Mouse (Mus musculus): Measurements from ENCODE around the gene Crkl. TPM values are rescaled to one million over a fixed set of nuclear protein-coding genes. Genes with fewer than 3 reads are reported as not detected.

Gene Crkl
- polyA plus RNA-seq, 1 experiment from 2014 or later: 68.9 TPM

DNA sequence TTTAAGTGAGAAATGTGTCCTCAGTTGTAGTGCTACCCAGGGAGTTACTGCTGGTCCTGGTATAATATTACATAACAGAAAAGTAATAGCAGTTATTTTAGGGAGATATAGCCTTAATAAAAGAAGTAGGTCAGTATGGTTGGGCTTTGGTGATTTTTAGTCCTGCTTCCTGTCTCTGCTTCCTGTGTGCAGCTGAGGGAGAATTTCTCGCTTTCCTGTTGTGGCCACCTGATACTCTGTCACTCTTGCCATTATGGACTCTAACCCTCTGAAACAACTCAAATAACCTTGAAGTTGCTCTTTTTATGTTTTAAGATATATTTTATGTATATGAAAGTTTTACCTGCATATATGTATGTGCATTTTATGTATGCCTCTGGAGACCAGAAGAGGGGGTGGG is 9.8 kb downstream of the Crkl start:
- DNase-seq (ENCODE audit: low spot score): no peak
- WGBS: 90% methylated on average over 1 of the region's 1 CpGs
- Histone ChIP-seq H3K27ac (no peak overlapping the region), H3K27me3 (ENCODE audit: insufficient read depth, poor library complexity, severe bottlenecking) (no peaks in the 10 kb centered on the region), H3K36me3 (peaks cover 43% of the 10 kb centered on the region), H3K4me3 (no peak overlapping the region), H3K9me3 (no peaks in the 10 kb centered on the region), H3K4me1 (0 out of 2 replicates have a peak, but pooled peaks cover 3% of the 10 kb centered on the region)

DNA sequence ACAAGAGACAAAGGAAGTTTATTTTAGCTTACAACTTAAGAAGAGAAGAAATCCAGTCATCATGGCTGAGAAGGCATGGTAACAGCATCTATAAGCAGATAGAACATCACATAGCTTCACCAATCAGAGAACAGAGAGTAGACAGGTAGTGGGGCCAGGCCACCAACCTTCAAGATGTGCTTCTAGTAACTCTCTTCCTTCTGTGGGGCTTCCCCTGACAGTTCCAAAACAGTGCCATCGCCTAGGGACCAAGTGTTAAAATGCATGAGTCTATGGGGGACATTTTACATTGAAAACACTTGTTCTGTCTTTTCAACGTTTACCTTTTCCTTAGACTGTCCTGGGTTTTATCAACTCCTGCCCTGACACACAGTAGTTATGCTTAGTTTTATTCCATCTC is 11.4 kb downstream of the Crkl start:
- Histone ChIP-seq H3K27ac (no peak overlapping the region), H3K36me3 (peaks cover 31% of the 10 kb centered on the region), H3K4me1 (0 out of 2 replicates have a peak, but pooled peaks cover 3% of the 10 kb centered on the region), H3K27me3 (ENCODE audit: insufficient read depth, poor library complexity, severe bottlenecking) (no peaks in the 10 kb centered on the region), H3K4me3 (no peak overlapping the region), H3K9me3 (no peaks in the 10 kb centered on the region)
- DNase-seq (ENCODE audit: low spot score): no peak
- 78% methylated on average over 2 of the region's 2 CpGs for WGBS

DNA sequence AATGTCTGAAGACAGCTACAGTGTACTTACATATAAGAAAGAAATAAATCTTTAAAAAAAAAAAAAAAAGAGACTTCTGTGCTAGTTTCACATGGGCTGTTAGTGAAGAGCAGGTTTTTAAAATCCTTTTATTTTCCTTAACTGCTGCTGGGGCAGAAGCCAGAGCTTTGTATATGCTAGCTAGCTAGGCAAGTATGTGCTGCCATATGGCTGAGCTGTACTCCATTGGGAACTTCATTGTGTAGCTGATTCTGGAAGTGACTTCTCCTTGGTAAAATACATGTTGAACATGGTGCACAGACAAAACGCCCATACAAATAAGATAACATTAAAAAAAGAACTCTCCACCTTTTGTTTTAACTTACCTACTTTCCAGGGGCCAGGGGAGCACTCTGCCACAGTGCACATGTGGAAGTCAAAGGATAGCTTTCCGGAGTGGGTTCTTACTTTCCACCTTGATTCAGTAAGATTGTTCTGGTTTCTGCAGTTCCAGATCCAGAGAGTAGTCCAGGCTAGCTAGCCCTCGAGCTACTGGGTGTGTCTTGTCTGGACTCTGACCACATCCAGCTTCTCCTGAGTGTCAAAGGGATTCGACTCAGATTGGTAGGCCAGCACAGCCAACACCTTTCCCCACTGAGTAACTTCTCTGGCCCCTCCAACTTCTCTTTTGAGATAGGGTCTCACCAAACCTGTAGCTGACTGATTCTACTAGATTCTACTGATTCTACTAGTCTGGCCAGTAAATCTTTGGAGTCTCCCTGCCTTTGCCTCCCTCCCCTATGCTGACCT is 15.3 kb downstream of the Crkl start:
- H3K36me3 ChIP-seq: peaks cover 44% of the 10 kb centered on the region
- H3K4me3 ChIP-seq: no peak overlapping the region
- WGBS: 82% methylated on average over 4 of the region's 4 CpGs
- 0 out of 2 replicates have a peak, but pooled peaks cover 3% of the 10 kb centered on the region for H3K4me1 ChIP-seq
- H3K9me3 ChIP-seq: no peaks in the 10 kb centered on the region
- no peaks in the 10 kb centered on the region for H3K27me3 ChIP-seq (ENCODE audit: insufficient read depth, poor library complexity, severe bottlenecking)
- no peak overlapping the region for H3K27ac ChIP-seq
- DNase-seq (ENCODE audit: low spot score): no peak

DNA sequence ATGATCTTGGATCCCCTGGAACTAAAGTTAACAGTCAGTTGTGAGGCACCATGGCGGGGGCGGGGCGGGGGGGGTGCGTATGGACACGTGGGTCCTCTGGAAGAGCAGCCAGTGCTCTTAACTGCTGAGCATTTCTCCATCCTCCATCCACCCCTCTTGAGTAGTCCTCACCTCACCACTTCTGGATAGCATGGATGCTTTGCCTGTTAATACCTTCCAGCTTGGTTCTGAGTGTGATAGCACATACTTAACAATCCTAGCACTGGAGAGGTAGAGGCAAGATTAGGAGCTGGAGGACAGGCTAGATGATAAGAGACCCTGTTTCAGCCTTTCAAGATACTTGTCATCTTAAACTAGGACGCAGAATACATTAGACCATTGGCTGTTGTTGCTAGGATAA is 20.7 kb downstream of the Crkl start:
- no peaks in the 10 kb centered on the region for H3K9me3 ChIP-seq
- H3K4me1 ChIP-seq: 0 out of 2 replicates have a peak, but pooled peaks cover 5% of the 10 kb centered on the region
- peaks cover 59% of the 10 kb centered on the region for H3K36me3 ChIP-seq
- no peak overlapping the region for H3K4me3 ChIP-seq
- no peak overlapping the region for H3K27ac ChIP-seq
- WGBS: 72% methylated on average over 6 of the region's 6 CpGs
- H3K27me3 ChIP-seq (ENCODE audit: insufficient read depth, poor library complexity, severe bottlenecking): no peaks in the 10 kb centered on the region
- no peak for DNase-seq (ENCODE audit: low spot score)

DNA sequence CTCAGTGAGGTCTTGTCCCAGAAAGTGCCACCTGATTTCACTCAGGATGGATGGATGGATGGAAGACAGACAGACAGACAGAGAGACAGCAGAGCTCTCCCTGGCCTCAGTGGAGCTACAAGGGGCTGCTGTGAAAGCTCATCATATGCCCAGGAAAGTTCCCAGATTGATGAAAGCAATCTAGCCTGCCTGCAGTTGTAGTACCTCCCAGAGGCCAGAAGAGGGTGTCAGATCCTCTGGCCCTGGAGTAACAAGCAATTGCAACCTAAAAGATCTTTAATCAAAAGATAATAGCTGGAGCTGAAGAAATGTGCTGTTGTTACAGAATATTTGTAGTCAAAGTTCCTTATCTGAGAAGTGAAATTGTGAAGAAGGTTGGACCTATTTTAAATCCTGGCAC is 22.3 kb downstream of the Crkl start:
- Histone ChIP-seq H3K27ac (no peak overlapping the region), H3K27me3 (ENCODE audit: insufficient read depth, poor library complexity, severe bottlenecking) (no peaks in the 10 kb centered on the region), H3K4me1 (0 out of 2 replicates have a peak, but pooled peaks cover 5% of the 10 kb centered on the region), H3K9me3 (no peaks in the 10 kb centered on the region), H3K4me3 (no peak overlapping the region), H3K36me3 (peaks cover 60% of the 10 kb centered on the region)
- DNase-seq (ENCODE audit: low spot score): no peak

DNA sequence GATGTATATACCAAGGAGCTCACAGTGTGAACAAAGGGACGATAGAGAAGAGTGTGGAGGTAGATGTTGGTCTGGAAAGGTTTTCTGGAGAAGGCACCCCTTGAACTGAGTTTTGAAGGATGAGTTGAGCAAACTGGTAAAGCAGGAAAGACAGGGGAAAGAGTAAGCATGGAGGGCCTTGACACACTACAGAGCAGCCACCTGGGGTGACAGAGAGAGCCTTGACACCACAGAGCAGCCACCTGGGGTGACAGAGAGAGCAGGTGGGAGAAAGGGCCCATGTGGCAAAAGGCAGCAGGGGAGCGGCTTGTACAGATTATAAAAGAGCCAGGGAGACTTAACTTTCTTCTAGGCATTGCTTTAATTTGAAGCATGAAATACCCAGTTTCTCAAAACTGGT is 23.0 kb downstream of the Crkl start:
- WGBS: 78% methylated on average over 2 of the region's 2 CpGs
- no peak for DNase-seq (ENCODE audit: low spot score)
- Histone ChIP-seq H3K27me3 (ENCODE audit: insufficient read depth, poor library complexity, severe bottlenecking) (no peaks in the 10 kb centered on the region), H3K27ac (no peak overlapping the region), H3K36me3 (peaks cover 53% of the 10 kb centered on the region), H3K4me3 (no peak overlapping the region), H3K9me3 (no peaks in the 10 kb centered on the region), H3K4me1 (0 out of 2 replicates have a peak, but pooled peaks cover 5% of the 10 kb centered on the region)

DNA sequence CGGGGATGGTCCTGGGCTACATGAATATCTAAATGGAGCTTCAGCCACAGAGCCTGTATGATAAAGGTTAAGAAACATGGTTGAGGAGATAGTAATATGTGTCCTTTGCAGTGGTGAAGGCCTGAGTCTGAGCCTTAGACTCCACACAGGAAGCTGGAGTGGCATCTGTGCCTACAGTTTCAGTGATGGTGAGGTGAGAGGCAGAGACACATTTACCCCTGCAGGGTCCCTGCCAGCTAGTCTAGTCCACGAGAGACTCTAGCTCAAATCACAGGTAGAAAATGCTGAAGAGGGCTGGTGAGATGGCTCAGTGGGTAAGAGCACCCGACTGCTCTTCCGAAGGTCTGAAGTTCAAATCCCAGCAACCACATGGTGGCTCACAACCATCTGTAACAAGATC is 23.5 kb downstream of the Crkl start:
- no peak overlapping the region for H3K4me3 ChIP-seq
- H3K9me3 ChIP-seq: no peaks in the 10 kb centered on the region
- no peak for DNase-seq (ENCODE audit: low spot score)
- H3K36me3 ChIP-seq: peaks cover 48% of the 10 kb centered on the region
- H3K4me1 ChIP-seq: 0 out of 2 replicates have a peak, but pooled peaks cover 5% of the 10 kb centered on the region
- no peak overlapping the region for H3K27ac ChIP-seq
- H3K27me3 ChIP-seq (ENCODE audit: insufficient read depth, poor library complexity, severe bottlenecking): no peaks in the 10 kb centered on the region
- 92% methylated on average over 4 of the region's 4 CpGs for WGBS

DNA sequence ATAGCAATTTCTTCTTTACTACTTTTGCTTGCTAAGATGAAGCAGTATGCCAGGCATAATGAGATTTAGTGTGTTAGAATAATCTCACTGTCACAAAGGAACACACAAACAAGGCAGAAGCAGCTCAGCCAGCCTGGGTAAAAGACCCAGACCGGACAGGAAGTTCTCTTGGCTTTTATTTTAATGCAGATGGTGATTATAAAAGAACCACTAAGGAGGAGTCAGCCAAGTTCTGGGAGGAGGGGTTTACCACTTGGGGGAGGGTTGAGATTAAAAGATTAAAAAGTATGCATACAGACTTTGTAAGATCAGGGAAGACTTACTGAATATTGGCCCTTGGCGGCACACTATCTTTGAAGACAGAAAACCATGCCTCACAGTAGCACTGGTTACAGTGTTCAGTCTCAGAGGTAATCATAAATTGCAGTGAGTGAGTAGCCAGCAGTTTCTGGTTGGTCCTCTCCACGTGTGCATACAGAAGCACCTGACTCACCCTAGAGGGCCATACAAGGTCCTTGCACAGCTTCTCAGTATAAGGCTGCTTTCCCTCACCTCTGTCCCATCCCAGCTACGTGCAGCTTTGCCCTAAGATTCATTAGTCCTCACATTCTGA is 26.6 kb downstream of the Crkl start:
- Histone ChIP-seq H3K27ac (no peak overlapping the region), H3K4me1 (no peaks in the 10 kb centered on the region), H3K27me3 (ENCODE audit: insufficient read depth, poor library complexity, severe bottlenecking) (no peaks in the 10 kb centered on the region), H3K4me3 (no peak overlapping the region), H3K9me3 (no peaks in the 10 kb centered on the region), H3K36me3 (peaks cover 31% of the 10 kb centered on the region)
- no peak for DNase-seq (ENCODE audit: low spot score)
- WGBS: 83% methylated on average over 4 of the region's 4 CpGs

DNA sequence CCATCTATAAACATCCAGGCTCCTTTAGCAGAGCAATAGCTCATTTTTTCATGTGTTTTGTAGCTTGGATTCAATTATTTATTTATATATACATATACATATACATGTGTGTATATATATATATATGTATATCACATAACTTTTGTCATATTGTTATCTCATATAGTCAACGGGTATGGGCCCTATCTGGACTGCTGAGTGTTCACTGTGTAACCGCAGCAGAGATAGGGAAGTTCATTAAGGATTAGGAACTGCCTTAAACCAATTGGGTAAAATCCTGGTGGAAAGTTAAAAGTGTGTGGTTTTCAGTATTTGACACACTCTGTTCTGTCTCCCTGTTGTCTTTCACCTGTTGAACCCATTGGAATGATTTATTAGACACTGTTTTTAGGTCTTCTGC is 29.7 kb downstream of the Crkl start:
- Histone ChIP-seq H3K27ac (no peak overlapping the region), H3K9me3 (no peaks in the 10 kb centered on the region), H3K36me3 (peaks cover 44% of the 10 kb centered on the region), H3K4me3 (no peak overlapping the region), H3K4me1 (peaks cover 9% of the 10 kb centered on the region), H3K27me3 (ENCODE audit: insufficient read depth, poor library complexity, severe bottlenecking) (no peaks in the 10 kb centered on the region)
- no peak for DNase-seq (ENCODE audit: low spot score)
- WGBS: 80% methylated on average over 2 of the region's 2 CpGs

DNA sequence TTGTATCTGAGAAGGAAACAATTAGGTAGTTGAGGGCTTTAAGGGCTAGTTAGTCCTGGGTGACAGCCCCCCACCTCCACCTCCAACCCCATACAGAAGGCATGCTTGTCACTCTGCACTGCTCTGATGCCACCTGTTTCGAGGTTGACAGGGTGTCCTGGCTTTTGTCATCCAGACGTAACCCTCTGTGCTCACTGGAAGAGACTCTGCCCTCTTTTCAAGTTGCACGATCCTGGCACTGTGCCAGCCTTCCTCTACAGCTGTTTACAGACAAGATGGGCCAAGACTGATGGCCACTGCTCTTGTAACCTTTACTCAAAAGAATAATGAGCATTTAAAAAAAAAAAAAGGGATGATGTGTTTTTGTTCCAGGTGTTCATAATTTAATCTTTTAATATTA is 34.7 kb downstream of the Crkl start:
- Histone ChIP-seq H3K4me3 (no peak overlapping the region), H3K9me3 (no peaks in the 10 kb centered on the region), H3K27ac (no peak overlapping the region), H3K4me1 (peaks cover 27% of the 10 kb centered on the region), H3K36me3 (peaks cover 48% of the 10 kb centered on the region), H3K27me3 (ENCODE audit: insufficient read depth, poor library complexity, severe bottlenecking) (peaks cover 21% of the 10 kb centered on the region)
- no peak for DNase-seq (ENCODE audit: low spot score)
- WGBS: 27% methylated on average over 3 of the region's 3 CpGs

DNA sequence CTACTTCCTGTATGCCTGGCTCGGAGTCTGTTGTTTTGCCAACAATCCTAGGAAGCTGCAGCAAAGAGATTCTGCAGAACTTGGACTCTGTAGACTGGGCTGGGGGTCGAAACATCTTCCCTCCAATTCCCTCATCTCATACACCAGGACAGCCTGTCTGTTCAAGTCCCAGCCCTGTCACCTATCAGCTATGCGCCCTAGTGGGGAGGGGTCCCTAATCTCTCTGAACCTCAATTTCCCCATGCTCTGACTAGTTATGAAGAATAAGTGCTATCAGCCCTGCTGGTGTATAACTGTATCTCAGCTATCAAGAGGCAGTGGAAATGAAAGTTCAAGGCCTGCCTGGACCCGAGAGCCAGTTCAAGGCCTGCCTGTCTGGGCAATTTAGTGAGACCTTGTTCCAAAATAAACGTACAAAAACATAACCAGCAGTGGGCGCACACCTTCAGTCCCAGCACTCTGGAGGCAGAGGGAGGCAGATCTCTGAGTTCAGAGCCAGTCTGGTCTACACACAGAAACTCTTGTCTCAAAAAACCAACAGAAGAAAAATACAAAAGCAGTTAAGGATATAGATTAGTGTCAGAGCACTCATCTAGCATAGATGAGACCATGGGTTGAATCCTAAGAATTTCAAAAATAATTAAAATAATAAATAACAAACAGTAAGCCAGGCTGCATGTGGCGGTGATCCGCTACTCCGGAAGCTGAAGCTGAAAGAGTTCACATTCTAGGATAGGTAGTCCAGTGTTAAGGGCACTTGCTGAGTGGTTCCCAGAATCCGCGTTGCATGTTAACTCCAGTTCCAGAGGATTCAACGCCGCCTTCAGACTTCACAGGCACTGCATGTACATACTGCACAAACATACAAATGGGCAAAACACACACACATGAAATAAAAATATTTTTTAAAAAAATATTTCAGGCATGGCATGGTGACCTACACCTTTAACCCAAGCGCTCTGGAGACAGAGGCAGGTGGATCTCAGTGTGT is 37.0 kb downstream of the Crkl start:
- 48% methylated on average over 14 of the region's 14 CpGs for WGBS
- peaks cover 35% of the 10 kb centered on the region for H3K36me3 ChIP-seq
- peaks cover 38% of the 10 kb centered on the region for H3K27me3 ChIP-seq (ENCODE audit: insufficient read depth, poor library complexity, severe bottlenecking)
- H3K9me3 ChIP-seq: no peaks in the 10 kb centered on the region
- H3K27ac ChIP-seq: no peak overlapping the region
- H3K4me1 ChIP-seq: peaks cover 27% of the 10 kb centered on the region
- peak; percentile 66 for DNase-seq (ENCODE audit: low spot score)
- peak overlapping the region; percentile 64 for H3K4me3 ChIP-seq

DNA sequence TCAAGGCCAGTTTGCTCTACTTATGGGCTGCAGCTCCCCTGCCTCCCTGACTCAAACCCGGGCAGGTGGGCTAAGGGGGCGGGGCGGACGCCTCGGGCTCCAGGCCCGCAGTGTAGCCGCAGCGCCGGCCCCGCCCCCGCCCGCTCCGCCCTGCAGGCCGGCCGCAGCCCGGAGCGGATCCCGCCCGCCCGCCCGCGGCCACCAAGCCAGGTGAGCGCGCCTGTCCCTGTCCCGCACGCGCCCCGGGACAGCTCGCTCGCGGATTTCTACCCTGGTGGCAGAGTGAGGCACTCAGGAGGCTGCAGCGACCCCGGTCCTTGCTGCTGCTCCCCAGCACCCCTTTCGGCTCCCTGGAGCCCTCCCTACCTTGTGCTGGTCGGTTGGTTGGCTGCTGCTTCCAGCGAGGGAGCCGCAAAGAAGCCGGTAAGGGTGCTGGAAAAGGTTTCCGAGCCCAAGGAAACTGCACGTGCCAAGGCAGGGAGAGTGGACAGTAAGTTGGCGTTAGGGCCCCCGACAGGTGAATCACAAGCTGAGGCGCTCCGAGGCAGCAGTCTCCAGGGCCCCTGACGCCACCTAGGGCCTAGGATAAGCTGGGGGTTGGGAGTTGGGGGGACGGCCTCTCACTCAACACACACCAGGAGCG is 37.8 kb downstream of the Crkl start, which contains the start of gene Aifm3:
TSS of gene Aifm3 (plus strand) at position 143 of the 643 bp plus-strand sequence.
- peaks cover 38% of the 10 kb centered on the region for H3K27me3 ChIP-seq (ENCODE audit: insufficient read depth, poor library complexity, severe bottlenecking)
- H3K36me3 ChIP-seq: peaks cover 27% of the 10 kb centered on the region
- peaks cover 27% of the 10 kb centered on the region for H3K4me1 ChIP-seq
- no peak for DNase-seq (ENCODE audit: low spot score)
- WGBS: 2% methylated on average over 47 of the region's 47 CpGs
- peak within 1 kb of the TSS; percentile 64 for H3K4me3 ChIP-seq
- H3K9me3 ChIP-seq: no peaks in the 10 kb centered on the region
- 0 out of 2 replicates have a peak within 1 kb of the TSS, but pooled peaks have one; percentile 56 for H3K27ac ChIP-seq

Data from heart, embryonic 10.5 days (tissue).